Mouse (Mus musculus): ENCODE results near the gene G0s2. TPM values are rescaled to one million over a fixed set of nuclear protein-coding genes. Genes with fewer than 3 reads are reported as not detected.

The G0s2 gene
- total RNA-seq (2017) = 41.0 to 151 TPM (median 72.9 TPM) in 3 replicates

DNA sequence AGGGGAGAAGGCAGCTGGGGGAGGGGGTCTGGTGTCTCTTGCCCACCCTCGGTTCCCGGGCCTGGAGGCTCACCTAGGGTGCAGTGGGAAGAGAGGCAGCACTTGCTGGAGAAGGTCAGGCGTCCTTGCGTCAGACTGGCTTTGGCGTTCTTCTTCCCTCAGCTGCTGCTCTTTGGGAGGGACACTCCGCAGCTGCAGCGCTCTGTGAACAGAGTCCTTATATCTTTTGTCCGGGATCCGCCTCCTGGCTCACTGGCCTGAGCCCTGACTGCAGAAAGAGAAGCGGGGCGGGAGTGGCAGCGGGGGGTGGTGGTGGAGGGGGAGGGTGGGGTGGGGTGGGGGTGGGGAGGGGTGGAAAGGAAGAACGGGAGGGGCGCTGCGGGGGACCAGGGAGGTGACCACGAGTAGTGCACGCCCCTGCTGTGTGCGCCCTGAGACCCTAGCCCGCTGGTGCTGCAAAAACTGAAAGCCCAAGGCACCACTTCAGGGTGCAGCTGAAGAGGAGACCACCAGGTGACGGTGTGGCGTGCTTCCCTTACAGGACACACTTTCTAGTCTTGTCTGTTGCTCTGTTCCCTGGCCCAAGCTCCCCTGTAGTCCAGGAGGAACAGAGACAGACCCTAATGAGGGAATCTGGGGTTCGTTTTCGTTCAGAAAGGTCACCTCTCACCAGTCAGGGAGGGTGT is at the start of gene G0s2:
TSS of gene G0s2 (minus strand) at position 302 of the 686 bp plus-strand sequence.
- peak; percentile 48 for ATAC-seq (replicated peaks; ENCODE audit: insufficient number of reproducible peaks, low FRiP score, low TSS enrichment, poor library complexity, severe bottlenecking)

DNA sequence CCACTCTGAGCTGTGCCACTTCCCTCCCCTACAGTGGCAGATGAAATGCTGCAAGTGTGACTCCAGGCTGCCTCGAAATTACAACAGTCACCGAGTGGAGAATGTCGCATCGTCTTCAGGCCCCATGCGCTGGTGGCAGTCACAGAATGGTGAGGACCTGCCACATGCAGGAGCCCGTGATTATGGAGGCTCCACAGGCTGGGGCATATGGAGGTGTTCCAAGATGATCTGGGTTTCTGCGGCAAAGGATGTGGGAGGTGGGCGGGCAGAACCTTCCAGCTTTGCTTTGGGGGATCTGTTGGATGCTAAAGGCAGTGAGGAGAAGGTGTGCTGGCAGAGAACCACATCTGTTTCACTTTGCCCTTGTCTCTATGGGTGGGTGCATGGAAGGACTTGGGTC is 47.4 kb upstream of the G0s2 start:
- no peak for ATAC-seq (replicated peaks; ENCODE audit: insufficient number of reproducible peaks, low FRiP score, low TSS enrichment, poor library complexity, severe bottlenecking)

DNA sequence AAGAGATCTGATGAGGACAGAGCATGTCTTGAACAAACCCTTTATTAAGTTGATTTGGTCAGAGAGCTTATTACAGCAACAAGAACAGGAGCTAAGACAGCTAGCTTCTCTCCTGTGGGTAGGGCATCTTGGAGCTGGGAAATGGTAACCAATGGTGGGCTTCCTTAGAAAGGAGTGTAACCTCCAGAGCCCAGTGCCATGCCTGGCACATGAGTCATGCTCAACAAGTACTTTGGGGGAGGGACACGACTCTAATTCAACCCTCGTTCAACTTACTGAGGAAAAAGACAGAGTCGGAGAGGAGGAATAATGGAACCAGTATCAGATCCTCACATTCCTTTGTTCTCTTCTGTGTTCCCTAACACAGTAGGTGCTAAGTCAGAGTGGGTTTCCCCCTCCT is 46.7 kb upstream of the G0s2 start:
- no peak for ATAC-seq (replicated peaks; ENCODE audit: insufficient number of reproducible peaks, low FRiP score, low TSS enrichment, poor library complexity, severe bottlenecking)

DNA sequence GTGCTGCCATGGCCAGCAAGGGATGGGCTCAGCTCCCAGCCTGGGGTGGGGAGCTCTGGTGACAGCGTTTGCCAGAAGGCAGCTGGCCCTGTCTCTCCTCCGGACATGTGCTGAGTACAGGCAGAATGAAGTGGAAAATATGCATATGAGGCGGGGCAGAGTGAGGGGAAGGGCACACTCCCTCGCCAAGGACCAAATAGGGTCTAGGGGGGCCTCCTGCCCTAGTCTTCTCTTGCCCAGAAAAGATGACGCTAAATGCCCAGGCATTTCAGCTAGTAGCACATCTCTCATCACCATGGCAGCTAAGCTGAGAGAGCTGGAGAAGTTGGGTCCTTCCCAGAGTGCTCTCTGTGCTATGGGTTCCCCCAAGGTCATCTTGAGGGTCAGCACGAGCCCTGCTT is 44.1 kb upstream of the G0s2 start:
- ATAC-seq (replicated peaks; ENCODE audit: insufficient number of reproducible peaks, low FRiP score, low TSS enrichment, poor library complexity, severe bottlenecking) = no peak

DNA sequence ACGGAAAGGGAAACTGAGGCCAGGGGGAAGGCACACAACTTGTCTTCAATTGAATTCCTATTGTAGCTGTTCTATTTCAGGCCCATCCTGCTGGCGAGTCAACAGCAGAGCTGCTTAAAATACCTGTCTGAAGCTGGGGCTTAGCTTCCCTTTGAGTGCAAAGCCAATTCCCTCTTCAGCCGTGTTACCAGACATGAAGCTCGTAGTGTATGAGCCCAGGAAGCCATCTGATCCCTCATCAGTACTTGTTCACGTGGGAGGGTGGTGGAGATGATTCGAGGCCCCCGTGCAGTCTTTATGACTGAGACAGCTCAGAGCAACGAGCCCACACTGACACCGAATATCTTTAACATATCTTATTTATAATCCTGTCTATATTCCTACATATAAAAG is 43.3 kb upstream of the G0s2 start:
- no peak for ATAC-seq (replicated peaks; ENCODE audit: insufficient number of reproducible peaks, low FRiP score, low TSS enrichment, poor library complexity, severe bottlenecking)

DNA sequence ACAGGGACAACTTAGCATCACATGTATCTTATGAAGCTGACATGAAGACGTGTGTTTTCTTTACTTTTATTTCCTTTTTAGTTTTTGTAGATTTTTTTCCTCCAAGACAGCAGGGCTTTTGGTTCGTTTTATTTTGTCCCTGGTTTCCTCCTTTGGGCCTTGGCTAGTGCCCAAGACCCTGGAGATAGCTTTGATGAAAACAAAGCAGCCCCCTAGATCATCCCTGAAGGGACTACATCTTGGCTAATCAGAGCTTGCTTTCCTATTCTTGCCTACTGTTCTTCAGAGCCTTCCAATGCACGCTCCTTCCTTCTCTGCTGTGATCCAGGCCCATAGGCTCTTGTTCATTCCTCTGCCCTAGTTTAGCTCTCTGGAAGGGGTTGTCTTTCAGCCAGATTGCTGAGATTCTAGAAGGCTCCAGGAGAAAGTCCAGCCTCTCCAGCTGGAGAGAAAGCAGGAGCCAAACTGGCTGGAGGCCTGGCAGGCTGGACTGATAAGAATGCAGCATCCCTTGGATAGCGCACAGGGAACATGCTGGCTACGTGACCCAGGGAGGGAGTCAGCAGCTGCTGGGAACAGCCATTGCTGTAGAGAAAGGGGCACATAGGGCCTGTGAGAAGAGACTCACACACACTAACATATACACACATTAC is 42.8 kb upstream of the G0s2 start:
- no peak for ATAC-seq (replicated peaks; ENCODE audit: insufficient number of reproducible peaks, low FRiP score, low TSS enrichment, poor library complexity, severe bottlenecking)

DNA sequence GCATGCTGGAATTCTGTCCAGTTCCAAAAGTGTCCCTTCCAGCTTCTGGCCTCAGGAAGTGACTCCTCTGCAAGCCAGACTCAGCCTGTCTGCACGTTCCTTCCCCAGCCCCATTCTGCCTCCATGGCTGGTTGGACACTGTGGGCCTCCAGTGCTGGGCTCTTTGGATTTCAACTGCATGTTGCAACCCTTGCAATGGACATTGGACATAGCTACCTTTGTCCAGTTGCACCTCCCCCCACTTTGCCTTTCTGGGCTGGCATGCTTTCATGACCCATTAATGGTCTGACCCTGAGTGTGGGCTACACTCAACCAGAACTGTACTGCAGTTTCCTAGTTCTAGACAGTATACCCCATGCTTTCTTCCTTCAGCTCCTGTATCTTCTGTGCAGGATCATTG is 38.6 kb upstream of the G0s2 start:
- ATAC-seq (replicated peaks; ENCODE audit: insufficient number of reproducible peaks, low FRiP score, low TSS enrichment, poor library complexity, severe bottlenecking) = no peak

DNA sequence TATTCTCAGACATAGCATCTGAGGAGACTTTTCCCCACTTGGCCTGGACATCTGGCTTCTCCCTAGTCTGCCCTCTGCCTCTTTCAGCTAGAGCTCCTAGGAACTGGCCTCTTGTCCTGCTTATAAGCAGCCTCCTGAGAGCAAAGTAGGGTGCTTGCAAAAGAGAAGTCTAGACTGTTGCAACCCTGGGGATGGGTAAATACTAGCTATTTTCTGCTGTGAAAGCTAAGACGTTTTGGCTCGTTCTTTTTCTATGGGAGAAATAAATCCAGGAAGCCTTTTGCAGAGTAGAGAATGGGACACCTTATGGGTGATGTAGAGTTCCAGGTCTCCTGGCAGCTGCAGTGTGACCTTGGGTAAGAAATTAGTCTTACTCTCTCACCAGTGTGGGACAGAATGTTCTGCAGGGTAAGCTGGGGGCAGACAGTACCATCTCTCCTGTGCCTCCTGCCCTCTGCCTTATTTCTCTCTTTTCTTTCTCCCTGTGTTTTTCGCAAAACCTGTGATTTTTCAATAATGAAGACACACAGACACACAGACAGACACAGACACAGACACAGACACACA is 37.6 kb upstream of the G0s2 start:
- ATAC-seq (replicated peaks; ENCODE audit: insufficient number of reproducible peaks, low FRiP score, low TSS enrichment, poor library complexity, severe bottlenecking) = no peak

DNA sequence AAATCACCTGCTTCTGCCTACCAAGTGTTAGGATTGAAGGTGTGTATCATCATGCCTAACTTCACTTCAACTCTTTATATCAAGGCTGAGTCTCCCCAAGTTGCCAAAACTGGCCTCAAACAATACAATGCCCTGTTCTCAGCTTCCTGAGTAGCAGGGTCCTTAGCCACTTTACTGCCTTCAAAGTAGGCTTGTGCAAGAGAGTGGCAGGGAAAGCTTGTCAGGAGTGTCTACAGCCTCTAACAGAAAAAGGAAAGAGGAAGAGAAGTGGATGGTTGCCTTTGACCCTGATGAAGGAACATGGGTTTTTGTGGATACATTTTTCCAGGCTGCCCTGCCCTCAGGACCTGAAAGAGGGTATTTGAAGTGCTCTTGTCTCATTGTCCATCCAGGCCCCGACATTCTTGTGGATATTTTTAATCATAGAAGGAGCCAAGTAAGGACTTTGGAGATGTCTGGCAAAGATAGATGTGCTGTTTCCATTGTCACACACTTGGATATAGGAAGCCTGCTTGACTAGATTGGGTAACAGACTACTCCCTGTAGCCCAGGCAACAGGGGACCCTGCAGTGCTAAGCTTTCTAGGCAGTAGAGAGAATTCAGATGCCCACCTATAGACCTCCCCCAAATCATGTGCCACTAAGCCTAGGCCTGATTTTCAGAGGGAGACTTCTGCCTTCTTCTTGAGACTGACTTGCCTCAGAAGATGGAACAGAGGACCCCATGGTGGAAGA is 36.9 kb upstream of the G0s2 start:
- ATAC-seq (replicated peaks; ENCODE audit: insufficient number of reproducible peaks, low FRiP score, low TSS enrichment, poor library complexity, severe bottlenecking) = no peak

DNA sequence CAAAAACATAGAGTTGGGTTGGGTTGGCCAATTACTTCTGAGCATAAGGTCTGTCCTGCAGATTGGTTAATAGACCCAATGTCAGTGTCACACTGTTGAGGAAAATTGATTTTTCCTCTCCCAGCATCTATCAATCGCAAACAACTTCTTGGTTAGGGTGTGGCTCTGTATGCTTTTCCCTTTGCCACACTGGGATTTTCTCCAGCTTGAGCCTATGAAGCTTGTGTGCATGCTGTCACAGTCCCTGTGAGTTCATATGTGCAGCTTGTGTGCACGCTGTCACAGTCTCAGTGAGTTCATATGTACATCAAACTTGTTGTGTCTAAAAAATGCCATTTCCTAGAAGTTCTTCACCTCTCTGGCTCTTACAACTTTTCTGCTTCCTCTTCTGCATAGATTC is 33.8 kb upstream of the G0s2 start:
- no peak for ATAC-seq (replicated peaks; ENCODE audit: insufficient number of reproducible peaks, low FRiP score, low TSS enrichment, poor library complexity, severe bottlenecking)

DNA sequence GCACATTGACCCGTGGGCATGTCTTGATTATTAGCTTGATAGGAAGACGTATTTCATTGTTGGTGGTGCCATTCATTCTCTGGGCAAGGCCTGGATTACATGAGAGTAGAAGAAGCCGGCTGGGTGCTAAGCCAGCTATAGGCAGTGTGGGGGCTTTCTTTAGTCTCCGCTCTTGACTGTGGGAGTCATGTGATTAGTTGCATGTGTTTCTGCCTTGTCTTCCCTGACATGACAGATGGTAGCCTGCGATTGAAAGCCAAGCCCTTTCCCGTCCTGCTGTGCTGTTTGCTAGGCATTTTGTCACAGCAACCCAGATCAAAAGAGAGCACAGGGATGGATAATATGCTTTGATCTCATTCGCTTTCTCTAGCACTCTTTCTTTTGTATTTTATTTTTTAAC is 32.4 kb upstream of the G0s2 start:
- ATAC-seq (replicated peaks; ENCODE audit: insufficient number of reproducible peaks, low FRiP score, low TSS enrichment, poor library complexity, severe bottlenecking) = no peak

DNA sequence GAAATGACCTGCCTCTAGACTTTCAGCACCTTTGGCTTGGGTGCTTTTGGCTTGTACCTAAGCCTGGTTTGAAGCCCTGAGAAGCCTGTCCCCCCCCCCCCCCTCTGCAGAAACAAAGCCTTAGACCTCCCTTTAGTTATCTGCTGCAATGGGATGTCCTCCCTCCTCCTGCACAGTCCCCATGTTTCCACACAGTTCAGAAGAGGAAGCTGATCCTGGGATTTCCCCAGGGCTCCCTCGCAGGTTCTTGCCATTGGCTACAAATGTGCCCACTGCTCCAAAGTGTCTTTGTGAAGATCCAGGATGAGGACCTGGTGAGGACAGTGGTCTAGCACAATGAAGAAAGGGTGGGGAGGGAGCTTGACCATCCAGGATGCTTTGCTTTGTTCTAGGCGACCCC is 30.1 kb upstream of the G0s2 start:
- no peak for ATAC-seq (replicated peaks; ENCODE audit: insufficient number of reproducible peaks, low FRiP score, low TSS enrichment, poor library complexity, severe bottlenecking)

DNA sequence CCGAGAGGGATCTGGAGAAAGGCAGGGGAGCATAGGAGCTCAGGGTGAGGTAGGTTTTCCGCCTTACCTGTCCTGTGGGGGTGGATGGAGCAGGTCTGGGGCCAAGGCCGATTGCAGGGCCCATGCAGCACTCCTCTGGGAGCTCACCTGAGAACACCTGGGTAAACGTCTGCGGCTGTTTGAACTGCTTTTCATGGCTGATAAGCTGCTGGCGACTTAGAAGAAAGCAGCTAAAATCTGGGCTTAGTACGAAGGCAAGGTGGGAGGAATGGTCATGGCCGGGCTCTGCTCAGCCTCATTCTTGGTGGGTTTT is 29.0 kb upstream of the G0s2 start:
- ATAC-seq (replicated peaks; ENCODE audit: insufficient number of reproducible peaks, low FRiP score, low TSS enrichment, poor library complexity, severe bottlenecking) = no peak

DNA sequence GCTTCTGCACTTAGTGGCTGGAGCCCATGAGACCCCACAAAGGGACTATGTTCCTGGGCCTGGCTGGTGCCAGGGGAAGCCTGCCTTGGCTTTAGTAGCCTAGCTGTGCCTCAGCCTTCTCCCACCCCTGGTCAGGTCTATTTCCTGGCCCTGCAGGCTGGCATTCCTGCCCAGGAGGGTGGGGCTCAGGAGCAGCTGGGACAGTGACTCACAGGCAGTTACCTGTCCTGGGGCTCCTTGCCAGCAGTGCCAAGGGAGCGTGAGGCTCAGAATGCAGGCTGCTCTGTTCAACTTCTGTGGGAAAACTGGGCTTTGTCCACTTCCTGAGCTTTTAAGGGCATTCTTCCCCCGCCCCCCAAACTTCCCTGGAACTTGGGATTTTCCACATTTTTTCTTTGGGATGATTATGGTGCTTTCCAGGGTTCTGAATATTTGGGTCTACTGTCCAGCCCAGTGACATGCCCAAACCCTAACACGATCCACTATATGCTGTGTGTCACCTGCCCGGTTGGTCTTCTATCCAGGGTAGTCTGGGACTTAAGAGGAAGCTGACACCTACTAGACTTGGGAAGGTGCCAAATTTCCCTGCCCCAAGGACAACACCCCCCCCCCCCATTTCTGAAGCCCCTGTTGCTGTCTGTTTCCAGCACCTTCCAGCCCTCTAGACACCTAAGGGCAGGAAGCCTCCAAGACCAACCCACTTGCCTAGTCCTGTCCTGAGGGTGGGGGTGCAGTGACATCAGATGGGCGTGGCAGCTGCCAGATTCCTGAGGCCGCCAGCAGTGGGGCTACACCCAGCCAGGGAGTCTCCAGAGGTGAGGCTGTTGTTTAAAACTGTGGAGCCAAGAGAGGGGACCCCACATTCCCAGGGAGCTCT is 28.4 kb upstream of the G0s2 start:
- no peak for ATAC-seq (replicated peaks; ENCODE audit: insufficient number of reproducible peaks, low FRiP score, low TSS enrichment, poor library complexity, severe bottlenecking)

DNA sequence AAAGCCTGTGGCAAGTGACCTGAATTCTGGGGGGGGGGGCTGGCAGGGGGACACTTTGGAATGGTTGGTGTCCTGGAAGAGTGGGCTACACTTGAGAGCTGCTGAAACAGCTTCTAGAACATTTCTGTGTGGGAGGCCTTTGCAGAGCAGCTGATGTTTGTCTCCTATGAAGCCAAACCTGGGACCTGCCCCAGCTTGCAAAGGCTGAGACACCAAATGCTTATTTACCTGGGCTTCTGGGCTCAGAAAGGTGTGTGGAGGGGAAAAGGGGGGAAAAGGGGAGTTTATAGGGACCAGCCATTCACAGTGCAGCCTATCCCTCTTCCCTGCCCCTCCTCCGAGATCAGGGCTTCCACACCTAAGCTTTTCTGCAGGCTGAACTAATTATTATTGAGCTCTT is 27.0 kb upstream of the G0s2 start:
- no peak for ATAC-seq (replicated peaks; ENCODE audit: insufficient number of reproducible peaks, low FRiP score, low TSS enrichment, poor library complexity, severe bottlenecking)

DNA sequence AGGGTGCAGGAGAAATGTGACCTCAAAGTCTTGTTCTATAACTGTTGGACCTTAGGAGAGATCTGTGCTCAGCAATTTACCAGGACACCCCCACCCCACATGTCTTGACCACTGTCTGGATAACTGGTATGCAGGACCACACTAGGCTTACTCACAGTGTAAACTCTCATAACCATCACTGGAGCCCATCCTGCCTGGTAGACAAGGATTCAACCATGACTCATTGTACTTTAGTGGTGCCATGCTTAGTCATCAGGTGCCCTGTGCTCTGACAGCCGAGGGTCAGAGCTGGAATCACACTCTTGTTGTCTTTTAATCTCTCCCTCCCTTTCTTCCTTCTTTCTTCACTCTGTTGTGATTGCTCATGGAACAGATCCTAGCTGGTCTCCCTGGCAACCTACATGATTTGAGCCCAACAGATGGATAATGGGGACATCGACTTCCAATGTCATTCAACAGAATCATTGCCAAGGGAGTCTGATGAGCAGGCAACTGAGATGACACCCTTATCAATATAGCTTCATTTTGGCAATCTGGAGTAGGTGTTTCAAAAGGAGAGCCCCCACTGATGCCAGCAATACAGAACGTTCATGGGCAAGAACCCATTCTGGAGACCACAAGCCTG is 25.2 kb upstream of the G0s2 start:
- no peak for ATAC-seq (replicated peaks; ENCODE audit: insufficient number of reproducible peaks, low FRiP score, low TSS enrichment, poor library complexity, severe bottlenecking)

DNA sequence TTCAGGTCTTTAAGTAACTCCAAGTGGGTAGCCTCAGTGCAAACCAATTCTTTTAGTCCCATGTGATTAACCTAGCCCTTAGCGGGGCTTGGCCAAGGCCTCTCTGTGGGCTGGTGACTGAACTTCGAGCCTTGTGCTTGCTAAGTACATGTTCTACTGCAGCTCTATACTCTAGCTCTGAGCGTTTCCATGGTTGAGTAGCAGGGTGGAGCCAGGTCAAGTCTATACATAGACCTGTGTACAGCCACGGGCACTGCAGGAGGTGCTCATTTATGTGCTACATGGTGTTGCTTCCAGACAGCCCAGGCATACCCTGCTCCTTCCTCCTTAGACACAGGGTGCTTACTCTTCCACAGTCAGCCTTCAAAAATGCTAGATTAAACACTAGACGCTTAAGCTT is 22.9 kb upstream of the G0s2 start:
- no peak for ATAC-seq (replicated peaks; ENCODE audit: insufficient number of reproducible peaks, low FRiP score, low TSS enrichment, poor library complexity, severe bottlenecking)

DNA sequence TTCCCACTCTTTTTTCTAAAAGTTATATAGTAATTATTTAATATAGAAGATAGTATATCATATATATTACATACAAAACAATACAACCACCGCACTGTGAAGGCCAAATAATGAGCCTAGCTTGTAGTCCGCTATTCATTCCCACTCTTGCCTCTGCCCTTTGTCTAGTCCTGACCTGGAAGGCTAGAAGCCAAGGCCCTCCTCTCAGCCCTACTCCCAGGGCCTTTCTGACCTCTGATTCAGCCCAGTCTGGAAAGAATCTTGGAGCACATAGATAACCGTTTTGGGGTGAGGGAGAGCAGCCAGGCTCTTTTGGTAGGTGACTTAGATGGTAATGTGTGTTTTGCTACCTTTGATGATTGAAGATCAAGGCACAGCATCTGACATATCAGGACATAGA is 20.9 kb upstream of the G0s2 start:
- ATAC-seq (replicated peaks; ENCODE audit: insufficient number of reproducible peaks, low FRiP score, low TSS enrichment, poor library complexity, severe bottlenecking) = no peak

DNA sequence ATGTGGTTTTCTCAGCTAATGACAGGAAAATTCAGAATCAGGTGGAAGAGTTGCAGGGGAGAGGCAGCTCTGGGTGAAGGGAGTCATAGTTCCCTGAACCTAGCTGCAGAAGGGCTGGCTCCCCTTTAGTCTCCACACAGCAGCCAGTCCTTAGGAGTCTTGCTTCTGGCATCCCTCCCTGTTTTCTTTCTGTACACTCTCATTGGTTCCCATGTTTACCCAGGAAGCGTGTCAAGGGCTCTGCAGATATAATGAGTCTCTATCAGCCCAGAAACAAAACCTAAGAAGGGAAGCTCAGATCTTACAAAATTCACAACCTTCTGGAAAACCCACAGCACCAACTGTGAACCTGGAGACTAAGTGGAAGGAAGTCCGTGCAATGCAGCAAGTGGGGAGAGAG is 20.0 kb upstream of the G0s2 start:
- no peak for ATAC-seq (replicated peaks; ENCODE audit: insufficient number of reproducible peaks, low FRiP score, low TSS enrichment, poor library complexity, severe bottlenecking)
